Mouse (Mus musculus) olfactory bulb, adult 2 months (tissue): ENCODE results near the gene Ghr.

Experiments
- CTCF ChIP-seq: fragments of 200-500 bp; IDR thresholded peaks from 2 replicates; pipeline ENCODE4 v1.5.1; 2012; ENCODE audit warnings: low read depth, mild to moderate bottlenecking, low read length, moderate library complexity; ENCODE audit not compliant: insufficient read depth
- POLR2A ChIP-seq: fragments of 200-500 bp; IDR thresholded peaks from 2 replicates; pipeline ENCODE4 v1.6.1; 2012; ENCODE audit warnings: mild to moderate bottlenecking, low read depth, low read length, moderate library complexity; ENCODE audit not compliant: insufficient read depth

DNA sequence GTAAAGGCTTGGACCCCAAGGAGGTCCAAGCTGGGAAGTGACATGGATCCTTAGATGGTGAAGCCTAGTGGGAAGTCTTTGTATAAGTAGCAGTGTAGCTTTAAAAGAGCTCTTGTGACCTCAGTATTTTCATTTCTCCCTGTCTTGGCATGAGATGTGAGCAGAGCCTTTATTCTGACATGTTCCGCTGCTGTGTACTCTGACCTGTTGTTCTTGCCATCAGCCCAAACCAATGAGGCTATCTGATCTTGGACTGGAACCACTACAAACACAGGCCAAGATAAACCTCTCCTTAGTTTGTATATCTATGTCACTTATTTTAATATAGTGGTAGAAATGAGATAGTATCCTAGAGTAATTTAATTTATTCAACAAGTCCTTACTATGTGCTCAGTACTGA is 97.9 kb downstream of the Ghr start:
- TF ChIP-seq POLR2A (no peak), CTCF (no peak)
